Mouse (Mus musculus): ENCODE results near the gene Btc.

DNA sequence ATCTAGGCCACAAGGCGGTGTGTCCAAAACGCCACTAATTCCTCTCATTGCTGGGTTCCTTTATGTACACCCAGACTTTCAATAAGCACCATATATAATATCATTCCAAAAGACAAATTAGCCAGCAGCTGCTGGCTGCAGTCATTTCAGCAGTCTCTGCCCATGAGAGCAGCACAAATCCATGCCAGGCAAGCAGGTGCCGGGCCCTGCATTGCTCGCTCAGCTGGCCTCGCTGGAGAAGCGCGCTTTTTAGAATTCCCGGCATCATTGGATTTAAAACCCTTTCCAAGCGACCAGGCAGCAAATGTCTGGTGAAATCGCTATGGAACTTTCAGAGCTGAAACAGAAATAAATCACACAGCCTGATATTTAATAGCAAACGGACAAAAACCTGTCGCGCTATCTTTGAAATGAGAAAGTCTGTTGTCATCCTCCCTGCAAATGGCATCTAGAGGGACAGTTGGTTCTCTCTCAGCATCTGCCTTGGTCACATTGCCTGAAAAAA is 34.7 kb downstream of the Btc start:
- no peak for TF ChIP-seq CTCF (IDR thresholded peaks at IDR 0.05; ENCODE audit: extremely low read depth, insufficient read length, insufficient replicate concordance, low read depth, low read length)
- TF ChIP-seq POLR2A (IDR thresholded peaks at IDR 0.05; ENCODE audit: low read depth, low read length) = no peak

Measured in small intestine, adult 2 months (tissue).